Mouse (Mus musculus) bone marrow, adult 2 months (tissue): ENCODE measurements around the gene Eml3.

Experiments used
- CTCF ChIP-seq: fragments of 200-500 bp; IDR thresholded peaks from 2 replicates; pipeline ENCODE4 v1.5.1; 2011; ENCODE audit warnings: low read length, control low read depth; ENCODE audit not compliant: control insufficient read depth, insufficient read depth
- POLR2A ChIP-seq: fragments of 200-500 bp; IDR thresholded peaks from 2 replicates; pipeline ENCODE4 v1.6.1; 2011; ENCODE audit warnings: low read depth, mild to moderate bottlenecking, control low read depth, low read length, borderline replicate concordance; ENCODE audit not compliant: control insufficient read depth

- TF ChIP-seq CTCF (no peak), POLR2A (no peak)
Observed at GRCm38 (mm10) chr19:8965075-8965474, 35.7 kb downstream of the Eml3 start.
